Mouse (Mus musculus) embryonic fibroblast, embryonic 13.5 days (primary cell): ENCODE measurements at regions not wholly inside any gene's neighbourhood (a gene's known extent, or its start where the extent isn't known, plus 50 kb on each side); places are given as distances from the start of the nearest gene placed in this dataset.

Experiments used
- H3K27ac ChIP-seq: 2 replicates; pipeline ENCODE4 v1.5.1; 2012; ENCODE audit warnings: low read length, control low read depth, inconsistent platforms; ENCODE audit not compliant: insufficient read depth
- H3K4me1 ChIP-seq: 2 replicates; pipeline ENCODE4 v1.6.1; 2011; ENCODE audit warnings: low read length; ENCODE audit not compliant: control insufficient read depth, insufficient read depth
- H3K4me3 ChIP-seq: 2 replicates; pipeline ENCODE4 v1.5.1; 2011; ENCODE audit warnings: mild to moderate bottlenecking, control low read depth, low read length; ENCODE audit not compliant: insufficient read depth
- CTCF ChIP-seq: IDR thresholded peaks from 2 replicates; pipeline ENCODE4 v1.5.1; 2011; ENCODE audit warnings: mild to moderate bottlenecking, control low read depth, low read length, moderate library complexity, borderline replicate concordance; ENCODE audit not compliant: insufficient read depth
- POLR2A ChIP-seq: IDR thresholded peaks from 2 replicates; pipeline ENCODE4 v1.6.1; 2011; ENCODE audit warnings: low read depth, mild to moderate bottlenecking, control low read depth, low read length, moderate library complexity

- H3K4me3 ChIP-seq = no peak overlapping the region
- no peak for TF ChIP-seq CTCF
- TF ChIP-seq POLR2A = no peak
- no peaks in the 10 kb centered on the region for H3K4me1 ChIP-seq
- no peak overlapping the region for H3K27ac ChIP-seq
Observed at GRCm38 (mm10) chr3:37999779-38000178, 275.5 kb upstream of the Gm5148 start.

- TF ChIP-seq CTCF (no peak), POLR2A (no peak)
Observed at GRCm38 (mm10) chr3:37997998-37998397, 273.7 kb upstream of the Gm5148 start.

GRCm38 (mm10) chr3:37989992-37990391 lies 265.7 kb upstream of the Gm5148 start:
- Histone ChIP-seq H3K4me1 (no peaks in the 10 kb centered on the region; the same call in 1 of the 2 replicates), H3K4me3 (no peak overlapping the region), H3K27ac (no peak overlapping the region)
- no peak for TF ChIP-seq CTCF
- TF ChIP-seq POLR2A = no peak

More at GRCm38 (mm10) chr3:37997998-37998397, 273.7 kb upstream of the Gm5148 start:
- Histone ChIP-seq H3K4me3 (no peak overlapping the region), H3K27ac (no peak overlapping the region), H3K4me1 (no peaks in the 10 kb centered on the region; the same call in 1 of the 2 replicates)

GRCm38 (mm10) chr3:37987775-37988505 lies 263.6 kb upstream of the Gm5148 start:
- Histone ChIP-seq H3K4me3 (no peak overlapping the region), H3K4me1 (no peaks in the 10 kb centered on the region; the same call in 1 of the 2 replicates), H3K27ac (no peak overlapping the region)
- TF ChIP-seq POLR2A (no peak), CTCF (no peak)

GRCm38 (mm10) chr3:37987007-37987774 lies 262.9 kb upstream of the Gm5148 start:
- no peak for TF ChIP-seq POLR2A
- TF ChIP-seq CTCF = no peak
- H3K4me3 ChIP-seq = no peak overlapping the region

GRCm38 (mm10) chr3:37984706-37985105 lies 260.4 kb upstream of the Gm5148 start:
- Histone ChIP-seq H3K4me1 (no peaks in the 10 kb centered on the region), H3K27ac (no peak overlapping the region), H3K4me3 (no peak overlapping the region)
- TF ChIP-seq CTCF (no peak), POLR2A (no peak)

More at GRCm38 (mm10) chr3:37987007-37987774, 262.9 kb upstream of the Gm5148 start:
- no peak overlapping the region for H3K27ac ChIP-seq
- no peaks in the 10 kb centered on the region for H3K4me1 ChIP-seq

GRCm38 (mm10) chr3:37981481-37982180 lies 257.3 kb upstream of the Gm5148 start:
- H3K4me3 ChIP-seq = no peak overlapping the region
- H3K4me1 ChIP-seq = peaks cover 5% of the 10 kb centered on the region; the same call in 1 of the 2 replicates
- H3K27ac ChIP-seq = no peak overlapping the region
- no peak for TF ChIP-seq POLR2A
- no peak for TF ChIP-seq CTCF

GRCm38 (mm10) chr3:37979871-37980270 lies 255.6 kb upstream of the Gm5148 start:
- TF ChIP-seq POLR2A = no peak
- no peak for TF ChIP-seq CTCF
- no peak overlapping the region for H3K4me3 ChIP-seq
- H3K27ac ChIP-seq = no peak overlapping the region
- peaks cover 5% of the 10 kb centered on the region; the same call in 1 of the 2 replicates for H3K4me1 ChIP-seq

- Histone ChIP-seq H3K27ac (peak overlapping the region; percentile 77; the same call in 1 of the 2 replicates), H3K4me3 (no peak overlapping the region), H3K4me1 (peaks cover 5% of the 10 kb centered on the region; the same call in 1 of the 2 replicates)
- TF ChIP-seq CTCF (no peak), POLR2A (no peak)
Observed at GRCm38 (mm10) chr3:37978481-37978880, 254.2 kb upstream of the Gm5148 start.

- peaks cover 5% of the 10 kb centered on the region; the same call in 1 of the 2 replicates for H3K4me1 ChIP-seq
- no peak overlapping the region for H3K4me3 ChIP-seq
- peak overlapping the region; percentile 30 for H3K27ac ChIP-seq
- no peak for TF ChIP-seq CTCF
- TF ChIP-seq POLR2A = no peak
Observed at GRCm38 (mm10) chr3:37977453-37977852, 253.2 kb upstream of the Gm5148 start.
